Mouse (Mus musculus): ENCODE data around the gene Itpkc. TPM values are rescaled to one million over a fixed set of nuclear protein-coding genes. Genes with fewer than 3 reads are reported as not detected.
A peak's percentile ranks its signal among the peaks of the same experiment; 100 is the strongest.

Itpkc gene
- polyA plus RNA-seq, 1 experiment, result 12.4 TPM

DNA sequence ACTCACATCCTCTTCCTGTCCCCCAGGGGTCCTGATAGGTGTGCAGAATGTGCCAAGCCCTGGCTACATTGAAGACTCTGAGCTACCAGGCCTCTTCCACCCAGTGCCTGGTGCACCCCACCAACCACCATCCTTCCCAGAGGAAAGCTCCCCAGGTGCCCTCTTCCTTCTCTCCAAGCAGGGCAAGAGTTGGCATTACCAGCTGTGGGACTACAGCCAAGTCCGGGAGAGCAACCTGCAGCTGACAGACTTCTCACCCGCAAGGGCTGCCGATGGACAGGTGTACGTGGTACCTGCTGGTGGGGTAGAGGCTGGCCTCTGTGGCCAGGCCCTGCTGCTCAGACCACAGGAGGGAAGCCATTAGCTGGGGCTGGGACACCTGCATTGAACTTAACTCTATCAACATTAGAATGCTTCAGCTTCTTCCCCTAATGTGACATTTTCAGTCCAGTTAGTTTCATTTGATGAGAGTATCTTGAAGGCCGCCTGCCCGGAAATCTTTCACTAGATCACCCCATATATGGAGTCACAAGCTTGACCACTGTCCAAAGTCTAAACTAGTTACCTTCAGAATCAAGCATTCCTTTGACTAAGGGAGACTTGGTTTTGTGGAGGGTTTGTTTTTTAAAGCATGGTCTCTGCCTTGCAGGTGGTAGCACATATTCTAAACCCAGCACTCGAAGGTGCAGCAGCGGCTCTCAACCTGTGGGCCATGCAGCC, 24.6 kb downstream of the Itpkc start:
- Histone ChIP-seq H3K27ac (ENCODE audit: control insufficient read depth, insufficient read depth, low read length) (no peak overlapping the region), H3K4me1 (replicated peaks; ENCODE audit: control insufficient read depth, insufficient read depth, low read length) (no peaks in the 10 kb centered on the region), H3K36me3 (ENCODE audit: control insufficient read depth, insufficient read depth, low read length) (peaks cover 16% of the 10 kb centered on the region; the same call in 1 of the 2 replicates), H3K27me3 (ENCODE audit: control insufficient read depth, insufficient read depth, low read length) (no peaks in the 10 kb centered on the region), H3K4me3 (ENCODE audit: control insufficient read depth, insufficient read depth, low read length) (no peak overlapping the region)
- 96% methylated on average over 8 of the region's 8 CpGs for WGBS
- TF ChIP-seq CTCF (IDR thresholded peaks at IDR 0.05; ENCODE audit: borderline replicate concordance, control insufficient read depth, extremely low read depth, insufficient read depth, low read length, poor library complexity) (no peak), POLR2A (IDR thresholded peaks at IDR 0.05; ENCODE audit: control insufficient read depth, extremely low read depth, insufficient read depth, low read length, poor library complexity) (no peak)
- no peak for DNase-seq

DNA sequence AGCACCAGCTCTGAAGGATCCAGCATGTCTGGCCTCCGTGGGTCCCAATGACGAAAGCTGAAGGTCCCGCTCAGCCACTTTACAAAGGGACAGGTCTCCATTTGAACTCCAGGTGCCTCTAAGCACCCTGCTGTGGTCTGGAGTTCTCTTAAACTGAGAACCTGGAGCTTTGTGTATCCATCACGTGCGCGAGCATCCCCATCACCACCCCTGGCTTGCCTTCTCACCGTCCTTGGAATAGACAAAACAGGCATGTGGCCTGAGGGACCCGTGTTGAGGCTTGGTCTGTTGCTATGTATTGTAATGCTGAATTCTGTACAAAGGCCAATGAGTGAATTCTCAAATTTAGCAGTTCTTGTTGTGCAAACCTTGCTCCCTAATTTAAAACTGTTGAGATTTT, 29.7 kb downstream of the Itpkc start:
- Histone ChIP-seq H3K27me3 (ENCODE audit: control insufficient read depth, insufficient read depth, low read length) (no peaks in the 10 kb centered on the region), H3K27ac (ENCODE audit: control insufficient read depth, insufficient read depth, low read length) (no peak overlapping the region), H3K4me3 (ENCODE audit: control insufficient read depth, insufficient read depth, low read length) (no peak overlapping the region), H3K4me1 (replicated peaks; ENCODE audit: control insufficient read depth, insufficient read depth, low read length) (peaks cover 7% of the 10 kb centered on the region), H3K36me3 (ENCODE audit: control insufficient read depth, insufficient read depth, low read length) (0 out of 2 replicates have a peak, but pooled peaks cover 4% of the 10 kb centered on the region)
- no peak for TF ChIP-seq CTCF (IDR thresholded peaks at IDR 0.05; ENCODE audit: borderline replicate concordance, control insufficient read depth, extremely low read depth, insufficient read depth, low read length, poor library complexity)
- TF ChIP-seq POLR2A (IDR thresholded peaks at IDR 0.05; ENCODE audit: control insufficient read depth, extremely low read depth, insufficient read depth, low read length, poor library complexity), result no peak
- 95% methylated on average over 8 of the region's 8 CpGs for WGBS
- no peak for DNase-seq

DNA sequence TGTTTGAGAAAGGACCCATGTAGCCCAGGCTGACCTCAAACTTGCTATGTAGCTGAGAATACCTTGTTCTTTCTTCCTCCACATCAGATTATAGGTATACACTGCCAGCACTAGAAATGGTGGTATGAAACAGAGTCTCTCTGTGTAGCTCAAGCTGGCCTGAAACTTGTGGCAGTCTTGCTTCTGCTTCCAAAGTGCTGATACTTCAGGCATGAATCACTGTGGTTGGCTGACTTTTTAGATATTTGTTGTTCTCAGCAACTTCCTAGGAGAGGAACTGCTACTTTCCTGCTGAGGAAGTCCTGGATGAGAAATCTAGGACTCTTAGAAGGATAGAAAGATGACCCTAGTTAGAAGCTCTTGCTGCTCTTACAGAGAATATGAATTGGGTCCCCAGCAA, 30.1 kb downstream of the Itpkc start:
- Histone ChIP-seq H3K27ac (ENCODE audit: control insufficient read depth, insufficient read depth, low read length) (no peak overlapping the region), H3K36me3 (ENCODE audit: control insufficient read depth, insufficient read depth, low read length) (0 out of 2 replicates have a peak, but pooled peaks cover 4% of the 10 kb centered on the region), H3K27me3 (ENCODE audit: control insufficient read depth, insufficient read depth, low read length) (no peaks in the 10 kb centered on the region), H3K4me3 (ENCODE audit: control insufficient read depth, insufficient read depth, low read length) (no peak overlapping the region), H3K4me1 (replicated peaks; ENCODE audit: control insufficient read depth, insufficient read depth, low read length) (peaks cover 7% of the 10 kb centered on the region)
- no peak for DNase-seq
- TF ChIP-seq CTCF (IDR thresholded peaks at IDR 0.05; ENCODE audit: borderline replicate concordance, control insufficient read depth, extremely low read depth, insufficient read depth, low read length, poor library complexity) (no peak), POLR2A (IDR thresholded peaks at IDR 0.05; ENCODE audit: control insufficient read depth, extremely low read depth, insufficient read depth, low read length, poor library complexity) (no peak)

DNA sequence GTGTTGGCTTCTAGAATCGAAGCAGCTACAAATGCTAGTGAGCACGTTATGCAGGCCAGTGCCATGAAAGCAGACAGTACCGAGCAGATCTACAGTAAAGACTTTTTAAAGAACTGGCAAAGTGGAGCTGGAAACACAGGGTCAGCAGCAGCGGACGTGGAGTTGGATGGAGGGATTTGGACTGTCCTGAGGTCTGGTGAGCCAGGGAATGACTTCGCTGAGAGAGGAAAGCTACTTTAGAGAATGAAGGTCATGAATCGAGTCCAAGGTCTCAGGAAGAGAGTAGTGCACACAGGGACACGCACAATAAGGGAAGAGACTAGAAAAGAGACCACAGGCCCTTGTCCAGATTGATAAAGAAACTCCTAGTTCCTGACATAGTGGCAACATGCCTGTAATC, 30.8 kb downstream of the Itpkc start:
- H3K4me1 ChIP-seq (replicated peaks; ENCODE audit: control insufficient read depth, insufficient read depth, low read length), result peaks cover 7% of the 10 kb centered on the region
- no peak overlapping the region for H3K27ac ChIP-seq (ENCODE audit: control insufficient read depth, insufficient read depth, low read length)
- no peak overlapping the region for H3K4me3 ChIP-seq (ENCODE audit: control insufficient read depth, insufficient read depth, low read length)
- no peak for TF ChIP-seq POLR2A (IDR thresholded peaks at IDR 0.05; ENCODE audit: control insufficient read depth, extremely low read depth, insufficient read depth, low read length, poor library complexity)
- TF ChIP-seq CTCF (IDR thresholded peaks at IDR 0.05; ENCODE audit: borderline replicate concordance, control insufficient read depth, extremely low read depth, insufficient read depth, low read length, poor library complexity), result no peak
- H3K27me3 ChIP-seq (ENCODE audit: control insufficient read depth, insufficient read depth, low read length), result no peaks in the 10 kb centered on the region
- WGBS, result 95% methylated on average over 8 of the region's 8 CpGs
- peaks cover 6% of the 10 kb centered on the region for H3K36me3 ChIP-seq (ENCODE audit: control insufficient read depth, insufficient read depth, low read length)
- no peak for DNase-seq

DNA sequence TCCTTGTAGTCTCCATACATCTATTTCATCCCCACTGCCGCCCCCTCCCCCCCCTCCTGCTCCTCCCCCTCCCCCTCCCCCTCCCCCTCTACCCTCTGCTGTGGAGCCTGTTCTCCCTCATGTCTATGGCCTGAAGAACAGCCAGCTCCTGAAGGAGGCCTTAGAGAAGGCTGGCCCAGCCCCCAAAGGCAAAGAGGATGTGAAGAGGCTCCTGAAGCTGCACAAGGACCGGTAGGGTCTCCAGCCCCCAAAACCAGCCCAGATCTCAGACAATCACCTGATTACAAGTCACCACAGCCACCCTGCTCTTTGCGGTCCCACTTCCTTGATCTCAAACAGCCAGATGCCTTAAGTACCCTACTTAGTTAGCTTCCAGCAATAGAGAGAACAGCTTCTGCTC, 31.3 kb downstream of the Itpkc start:
- Histone ChIP-seq H3K36me3 (ENCODE audit: control insufficient read depth, insufficient read depth, low read length) (peaks cover 8% of the 10 kb centered on the region), H3K27me3 (ENCODE audit: control insufficient read depth, insufficient read depth, low read length) (no peaks in the 10 kb centered on the region), H3K27ac (ENCODE audit: control insufficient read depth, insufficient read depth, low read length) (no peak overlapping the region), H3K4me3 (ENCODE audit: control insufficient read depth, insufficient read depth, low read length) (no peak overlapping the region), H3K4me1 (replicated peaks; ENCODE audit: control insufficient read depth, insufficient read depth, low read length) (peaks cover 7% of the 10 kb centered on the region)
- TF ChIP-seq POLR2A (IDR thresholded peaks at IDR 0.05; ENCODE audit: control insufficient read depth, extremely low read depth, insufficient read depth, low read length, poor library complexity) (no peak), CTCF (IDR thresholded peaks at IDR 0.05; ENCODE audit: borderline replicate concordance, control insufficient read depth, extremely low read depth, insufficient read depth, low read length, poor library complexity) (no peak)
- 80% methylated on average over 3 of the region's 3 CpGs for WGBS
- no peak for DNase-seq

DNA sequence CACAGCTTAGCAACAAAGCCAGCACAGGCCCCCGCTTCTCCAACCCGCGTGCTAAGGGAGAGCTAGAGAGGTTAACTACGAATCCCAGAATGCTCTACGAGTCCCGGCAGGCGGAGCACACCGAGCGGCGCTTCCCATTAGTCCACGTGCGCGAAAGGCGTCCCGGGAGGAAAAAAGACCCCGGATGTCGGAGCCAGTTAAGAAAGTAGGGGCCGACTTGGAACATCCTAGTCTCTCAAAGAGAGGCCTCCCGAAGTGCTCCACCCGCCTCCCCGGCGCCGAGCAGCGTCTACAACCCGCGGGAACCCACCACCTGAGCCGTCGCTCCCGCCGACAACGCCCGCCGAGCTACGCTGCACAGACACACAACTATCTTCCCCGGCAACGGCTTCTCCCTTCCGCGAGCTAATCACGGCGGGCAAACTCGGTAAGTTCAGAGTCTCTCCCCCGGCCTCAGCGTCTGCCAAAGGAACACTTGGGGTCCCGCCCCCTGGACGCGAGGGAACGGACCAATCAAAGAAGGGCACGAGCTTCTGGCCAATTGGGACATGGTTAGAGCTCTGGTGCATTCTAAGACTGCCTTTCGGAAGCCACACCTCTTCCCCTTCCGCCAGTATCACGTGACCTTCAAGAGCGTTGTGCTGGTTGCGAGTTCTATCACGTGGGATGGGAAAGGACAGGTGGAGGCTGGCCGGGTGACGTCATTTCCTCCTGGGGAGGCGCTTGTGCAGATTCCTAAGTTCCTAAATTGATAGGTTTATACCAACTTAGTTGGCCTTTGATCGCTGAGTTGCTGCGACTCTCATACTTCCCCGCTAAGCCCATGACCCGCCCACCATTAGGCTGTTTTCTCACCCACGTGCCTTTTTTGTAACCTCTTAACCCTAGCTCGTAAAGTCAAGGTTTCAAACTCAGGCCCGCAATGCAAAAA, 32.5 kb downstream of the Itpkc start, which contains the start of the genes BC024978 and Snrpa:
BC024978 (plus strand) TSS at position 101 of the 931 bp plus-strand sequence.
Snrpa (minus strand) TSS at position 591 of the 931 bp plus-strand sequence.
- H3K4me3 ChIP-seq (ENCODE audit: control insufficient read depth, insufficient read depth, low read length), result peak within 1 kb of the TSS; percentile 78
- H3K4me1 ChIP-seq (replicated peaks; ENCODE audit: control insufficient read depth, insufficient read depth, low read length), result peaks cover 7% of the 10 kb centered on the region
- peaks cover 19% of the 10 kb centered on the region for H3K36me3 ChIP-seq (ENCODE audit: control insufficient read depth, insufficient read depth, low read length)
- peak within 1 kb of the TSS; percentile 83 for H3K27ac ChIP-seq (ENCODE audit: control insufficient read depth, insufficient read depth, low read length)
- under 1% methylated on average over 64 of the region's 64 CpGs for WGBS
- H3K27me3 ChIP-seq (ENCODE audit: control insufficient read depth, insufficient read depth, low read length), result no peaks in the 10 kb centered on the region
- DNase-seq, result peak; percentile 95
- peak; percentile 60 for TF ChIP-seq POLR2A (IDR thresholded peaks at IDR 0.05; ENCODE audit: control insufficient read depth, extremely low read depth, insufficient read depth, low read length, poor library complexity)
- 0 out of 2 replicates have a peak, but pooled peaks have one; percentile 39 for TF ChIP-seq CTCF (IDR thresholded peaks at IDR 0.05; ENCODE audit: borderline replicate concordance, control insufficient read depth, extremely low read depth, insufficient read depth, low read length, poor library complexity)

Data from thymus, adult 2 months (tissue).